Mouse (Mus musculus) lung, embryonic 16.5 days (tissue): ENCODE measurements at regions not wholly inside any gene's neighbourhood (a gene's known extent, or its start where the extent isn't known, plus 50 kb on each side); places are given as distances from the start of the nearest gene placed in this dataset.

ENCODE experiments used
- ATAC-seq: fragments of 200-750 bp; cut with Nextera tagmentation; 2 replicates; pipeline ENCODE4 v1.8.0; 2017; ENCODE audit warnings: low read depth, mild to moderate bottlenecking, moderate library complexity
- H3K27ac ChIP-seq: fragments of 300-500 bp; sonication (generic); 2 replicates; pipeline ENCODE4 v1.5.1; 2014; ENCODE audit warnings: mild to moderate bottlenecking, control low read depth, low read length
- H3K27me3 ChIP-seq: fragments of 300-500 bp; sonication (generic); 2 replicates; pipeline ENCODE4 v1.6.1; 2014; ENCODE audit warnings: low read depth, low read length, mixed read lengths; ENCODE audit not compliant: control insufficient read depth, insufficient read depth
- H3K36me3 ChIP-seq: fragments of 300-500 bp; sonication (generic); 2 replicates; pipeline ENCODE4 v1.6.1; 2014; ENCODE audit warnings: low read length; ENCODE audit not compliant: control insufficient read depth, insufficient read depth
- H3K4me1 ChIP-seq: fragments of 300-500 bp; sonication (generic); replicated peaks from 2 replicates; pipeline ENCODE4 v1.6.1; 2014; ENCODE audit warnings: low read length, mixed read lengths; ENCODE audit not compliant: control insufficient read depth, insufficient read depth
- H3K4me2 ChIP-seq: fragments of 300-500 bp; sonication (generic); 2 replicates; pipeline ENCODE4 v1.6.1; 2014; ENCODE audit warnings: low read depth, low read length, control low read depth
- H3K4me3 ChIP-seq: fragments of 300-500 bp; sonication (generic); 2 replicates; pipeline ENCODE4 v1.5.1; 2014; ENCODE audit warnings: mild to moderate bottlenecking, low read length, control low read depth
- H3K9ac ChIP-seq: fragments of 300-500 bp; sonication (generic); 2 replicates; pipeline ENCODE4 v1.6.1; 2014; ENCODE audit warnings: low read length, control low read depth
- H3K9me3 ChIP-seq: fragments of 300-500 bp; sonication (generic); 2 replicates; pipeline ENCODE4 v1.6.1; 2016; ENCODE audit warnings: low read length; ENCODE audit not compliant: control insufficient read depth
- WGBS: fragments of 180-500 bp; shearing (Covaris S2); extraction: QIAGEN DNeasy Blood & Tissue Kit; methylation state at CpG from one replicate; pipeline ENCODE4 v1.1.7; 2014; 5-methylcytosine and 5-hydroxymethylcytosine counted together

DNA sequence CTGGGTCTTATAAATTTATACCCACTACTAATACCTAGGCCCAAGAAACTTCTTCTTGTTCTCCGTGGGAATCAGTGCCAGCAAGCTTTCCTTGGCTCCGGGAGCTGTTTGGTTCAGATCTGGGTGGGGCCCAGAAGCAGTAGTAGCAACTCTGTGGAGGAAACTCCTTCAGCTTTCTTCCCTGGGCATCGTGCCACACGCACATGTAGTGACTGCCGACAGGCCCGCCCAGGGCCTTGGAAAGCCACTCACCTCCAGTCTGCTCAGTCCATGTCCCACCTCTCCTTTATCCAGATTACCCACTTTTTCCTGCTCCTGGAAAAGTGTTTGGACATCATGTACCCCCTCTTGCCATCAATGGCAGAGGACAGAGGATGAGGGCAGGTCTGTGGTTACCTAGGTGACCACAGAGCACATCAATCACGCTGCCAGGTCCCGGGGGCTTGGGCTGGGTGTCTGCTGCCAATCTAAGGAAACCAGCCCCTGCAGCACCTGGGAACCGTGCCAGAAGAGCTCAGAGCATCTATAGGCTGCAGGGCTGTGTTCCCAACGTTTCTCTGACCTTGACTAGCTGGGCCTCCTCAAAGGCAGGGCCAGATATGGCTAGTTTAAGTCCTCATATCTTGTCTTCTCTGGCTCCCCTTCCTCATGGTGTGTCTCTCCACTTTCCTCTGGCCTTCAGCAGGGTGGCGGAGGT lies 63.1 kb upstream of the Mef2a start:
- H3K4me3 ChIP-seq, result no peak overlapping the region
- WGBS, result 32% methylated on average over 11 of the region's 11 CpGs
- peak; percentile 94 for ATAC-seq
- H3K36me3 ChIP-seq, result no peaks in the 10 kb centered on the region
- no peak overlapping the region for H3K4me2 ChIP-seq
- no peaks in the 10 kb centered on the region for H3K9me3 ChIP-seq
- H3K4me1 ChIP-seq, result peaks cover 25% of the 10 kb centered on the region
- peak overlapping the region; percentile 72 for H3K27ac ChIP-seq
- H3K9ac ChIP-seq, result no peak overlapping the region
- no peaks in the 10 kb centered on the region for H3K27me3 ChIP-seq

DNA sequence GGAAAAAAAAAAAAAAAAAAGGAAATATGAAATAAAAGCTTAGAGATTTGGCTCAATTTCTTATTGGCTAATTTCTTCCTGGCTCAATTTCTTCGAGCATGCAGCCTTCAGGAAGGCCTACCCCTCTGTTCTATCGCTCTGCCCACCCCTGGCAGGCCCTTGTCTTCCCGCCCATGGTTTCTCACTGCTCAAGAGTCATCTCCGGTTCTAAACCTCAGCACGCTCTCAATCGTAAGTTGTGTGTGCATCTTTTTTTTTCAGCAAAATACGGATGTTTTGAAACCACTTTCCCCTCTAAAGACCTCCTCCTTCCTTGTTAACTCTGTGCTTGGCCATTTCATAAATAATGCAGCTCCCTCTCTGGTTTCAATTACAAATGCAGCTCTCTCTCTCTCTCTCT lies 58.3 kb upstream of the Mef2a start:
- H3K27ac ChIP-seq, result no peak overlapping the region
- H3K9me3 ChIP-seq, result no peaks in the 10 kb centered on the region
- no peak overlapping the region for H3K4me3 ChIP-seq
- no peak overlapping the region for H3K4me2 ChIP-seq
- H3K27me3 ChIP-seq, result no peaks in the 10 kb centered on the region
- 77% methylated on average over 7 of the region's 7 CpGs for whole genome bisulfite sequencing
- no peaks in the 10 kb centered on the region for H3K36me3 ChIP-seq
- no peak for ATAC-seq
- H3K4me1 ChIP-seq, result peaks cover 11% of the 10 kb centered on the region
- H3K9ac ChIP-seq, result no peak overlapping the region

DNA sequence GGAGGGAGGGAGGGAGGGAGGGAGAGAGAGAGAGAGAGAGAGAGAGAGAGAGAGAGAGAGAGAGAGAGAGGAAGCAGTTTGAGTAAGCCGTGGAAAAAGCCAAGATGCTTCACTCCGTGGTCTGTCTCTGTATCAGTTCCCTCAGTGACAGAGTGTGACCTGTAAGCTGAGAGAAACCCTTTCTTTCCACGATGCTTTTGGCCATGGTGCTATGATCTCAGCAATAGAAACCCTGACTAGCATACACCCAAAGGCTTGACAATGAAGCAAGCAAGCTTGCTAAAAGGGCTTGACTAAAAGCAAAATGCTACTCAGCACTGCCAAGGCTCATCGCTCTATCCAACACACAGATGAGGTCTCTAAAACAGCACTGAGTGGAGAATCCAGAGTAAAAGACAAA lies 57.4 kb upstream of the Mef2a start:
- Histone ChIP-seq H3K9me3 (no peaks in the 10 kb centered on the region), H3K4me3 (no peak overlapping the region), H3K4me2 (no peak overlapping the region), H3K4me1 (peaks cover 1% of the 10 kb centered on the region; the same call in 1 of the 2 replicates), H3K36me3 (no peaks in the 10 kb centered on the region), H3K27ac (no peak overlapping the region), H3K27me3 (no peaks in the 10 kb centered on the region), H3K9ac (no peak overlapping the region)
- ATAC-seq, result no peak
- 73% methylated on average over 4 of the region's 4 CpGs for WGBS

DNA sequence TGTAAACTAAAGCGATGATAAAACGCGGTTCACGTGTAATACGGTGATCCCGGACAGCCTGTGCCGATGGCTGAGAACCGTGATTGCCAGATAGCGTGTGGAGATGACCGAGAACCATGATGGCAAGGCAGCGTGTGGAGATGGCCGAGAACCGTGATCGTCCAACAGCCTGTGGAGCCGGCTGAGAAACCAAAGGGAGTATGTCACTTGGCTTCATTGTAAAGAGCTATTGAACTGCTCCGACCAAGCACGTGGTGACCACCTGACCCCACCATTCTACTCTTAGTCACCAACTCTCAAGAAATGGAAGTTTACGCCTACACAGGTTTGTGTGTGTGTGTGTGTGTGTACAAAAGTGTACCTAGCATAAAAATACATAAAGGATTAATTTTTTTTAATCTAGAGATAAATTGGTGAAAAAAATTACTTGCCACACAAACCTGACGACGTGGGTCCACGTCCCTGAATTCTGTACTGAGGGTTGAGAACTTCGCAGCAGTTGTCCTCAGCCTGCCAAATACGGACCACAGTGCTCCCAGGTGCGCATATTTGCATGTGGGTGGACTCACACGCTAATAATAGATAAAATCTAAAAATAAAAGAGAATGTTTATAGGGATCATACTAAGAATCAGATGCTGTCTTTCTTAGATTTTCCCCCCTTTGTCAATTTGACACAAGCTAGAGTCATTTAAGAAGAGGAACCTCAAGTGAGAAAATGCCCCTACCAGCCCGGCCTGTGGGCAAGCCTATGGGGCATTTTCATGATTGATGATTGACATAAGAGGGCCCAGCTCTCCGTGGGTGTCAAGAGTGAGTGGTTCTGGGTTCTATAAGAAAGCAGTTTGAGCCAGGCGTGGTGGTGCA lies 56.6 kb upstream of the Mef2a start:
- Histone ChIP-seq H3K36me3 (no peaks in the 10 kb centered on the region), H3K9ac (no peak overlapping the region), H3K27ac (no peak overlapping the region), H3K4me2 (no peak overlapping the region), H3K9me3 (no peaks in the 10 kb centered on the region), H3K27me3 (no peaks in the 10 kb centered on the region), H3K4me3 (no peak overlapping the region), H3K4me1 (no peaks in the 10 kb centered on the region)
- ATAC-seq, result no peak
- WGBS, result 91% methylated on average over 28 of the region's 28 CpGs

DNA sequence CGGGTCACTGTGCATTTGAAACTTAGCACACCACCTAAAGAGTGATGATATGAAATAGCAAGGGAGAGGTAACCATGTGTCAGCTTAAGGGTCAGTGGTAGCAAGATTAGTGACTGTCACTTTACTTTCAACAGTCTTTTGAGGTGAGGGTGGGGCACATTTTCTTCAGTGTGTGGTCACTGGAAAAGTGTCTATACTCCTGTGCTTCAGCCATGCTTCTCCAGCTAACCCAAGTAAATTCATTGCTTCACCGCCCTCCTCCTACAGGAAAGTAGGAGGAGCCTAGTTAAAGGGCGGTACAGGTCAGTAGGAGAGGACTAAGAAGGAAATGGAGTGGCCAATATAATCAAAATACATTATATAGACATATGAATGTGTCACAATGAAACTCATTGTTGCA lies 55.7 kb upstream of the Mef2a start:
- no peaks in the 10 kb centered on the region for H3K27me3 ChIP-seq
- no peak overlapping the region for H3K4me2 ChIP-seq
- ATAC-seq, result no peak
- no peak overlapping the region for H3K9ac ChIP-seq
- no peaks in the 10 kb centered on the region for H3K9me3 ChIP-seq
- 87% methylated on average over 3 of the region's 3 CpGs for WGBS
- no peaks in the 10 kb centered on the region for H3K4me1 ChIP-seq
- no peak overlapping the region for H3K4me3 ChIP-seq
- H3K36me3 ChIP-seq, result no peaks in the 10 kb centered on the region
- H3K27ac ChIP-seq, result no peak overlapping the region

DNA sequence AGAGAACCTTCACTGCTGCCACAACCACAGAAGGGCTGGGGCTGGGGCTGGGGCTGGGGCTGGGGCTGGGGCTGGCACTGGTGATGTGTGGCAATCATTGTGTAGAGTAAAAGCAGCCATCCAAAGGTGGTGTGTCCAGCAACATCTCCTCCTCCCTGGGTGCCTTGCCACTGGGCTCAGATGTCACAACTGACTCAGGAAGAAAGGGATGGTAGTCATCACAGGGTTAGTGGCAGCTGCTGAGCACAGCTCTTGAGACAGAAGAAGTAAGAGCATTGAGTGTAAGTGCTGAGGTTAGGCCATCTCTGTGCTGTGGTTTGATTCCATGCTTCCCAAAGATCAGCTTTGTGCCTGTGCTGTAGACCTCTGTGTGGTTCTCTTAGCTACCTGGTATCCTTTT lies 53.4 kb upstream of the Mef2a start:
- Histone ChIP-seq H3K27me3 (no peaks in the 10 kb centered on the region), H3K4me3 (no peak overlapping the region), H3K36me3 (no peaks in the 10 kb centered on the region), H3K9me3 (no peaks in the 10 kb centered on the region), H3K4me2 (no peak overlapping the region), H3K4me1 (peaks cover 11% of the 10 kb centered on the region), H3K9ac (no peak overlapping the region), H3K27ac (no peak overlapping the region)
- no peak for ATAC-seq

DNA sequence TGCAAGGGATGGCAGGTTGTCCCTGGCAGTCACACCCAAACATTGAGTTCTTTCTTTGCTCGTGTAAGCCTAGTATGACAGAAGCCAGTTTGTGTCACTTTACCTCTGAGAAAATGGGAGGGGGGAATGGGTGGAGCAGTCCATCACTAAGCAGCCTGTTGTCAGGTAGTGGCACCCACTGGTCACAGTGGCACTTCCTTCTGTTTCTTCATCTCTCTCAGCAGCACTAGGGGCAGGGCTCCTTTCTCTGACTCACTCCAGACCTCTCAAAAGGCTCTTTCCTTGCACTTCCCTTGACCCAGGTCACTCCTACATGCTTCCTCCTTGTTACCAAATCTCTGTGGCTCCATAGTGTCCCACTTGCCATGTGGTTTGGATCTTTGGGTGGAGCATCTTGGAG lies 52.9 kb upstream of the Mef2a start:
- H3K27ac ChIP-seq, result peak overlapping the region; percentile 42
- H3K4me2 ChIP-seq, result no peak overlapping the region
- no peaks in the 10 kb centered on the region for H3K27me3 ChIP-seq
- WGBS, result 45% methylated on average over 1 of the region's 1 CpGs
- H3K4me3 ChIP-seq, result no peak overlapping the region
- no peak overlapping the region for H3K9ac ChIP-seq
- H3K36me3 ChIP-seq, result no peaks in the 10 kb centered on the region
- H3K9me3 ChIP-seq, result no peaks in the 10 kb centered on the region
- peak; percentile 10; the same call in 1 of the 2 replicates for ATAC-seq
- peaks cover 11% of the 10 kb centered on the region for H3K4me1 ChIP-seq

DNA sequence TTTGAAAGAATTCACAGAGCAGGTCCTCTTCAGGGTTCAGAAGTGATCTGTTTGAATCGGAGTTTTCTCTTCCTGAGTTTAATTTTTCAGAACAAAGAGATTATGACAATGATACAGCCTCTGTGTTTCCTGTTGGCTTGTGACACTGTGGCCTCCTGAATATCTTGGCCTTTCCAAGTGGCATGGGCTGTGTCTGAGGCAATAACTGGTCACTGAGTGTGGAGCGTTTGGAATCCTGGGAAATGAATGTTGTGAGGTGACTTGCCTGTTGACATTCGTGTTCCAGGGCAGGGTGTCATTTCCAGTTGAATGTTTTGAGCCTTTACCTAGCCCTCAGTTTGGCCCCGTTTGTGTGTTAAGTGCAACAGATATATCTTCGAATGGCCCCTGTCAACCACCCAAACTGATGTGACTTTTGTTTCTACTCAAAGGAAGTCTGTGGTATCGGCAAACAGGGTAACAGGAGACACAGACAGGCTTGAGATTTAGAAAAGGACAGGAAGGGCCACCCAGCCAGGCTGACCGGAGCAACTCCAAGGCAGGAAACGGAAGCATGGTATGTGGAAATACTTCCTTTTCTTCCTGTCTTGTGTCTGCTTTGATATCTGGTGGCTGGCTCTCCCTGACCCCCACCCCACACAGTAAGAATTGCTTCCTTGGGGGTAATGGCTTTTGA lies 52.3 kb upstream of the Mef2a start:
- Histone ChIP-seq H3K9me3 (no peaks in the 10 kb centered on the region), H3K4me3 (no peak overlapping the region), H3K4me1 (peaks cover 11% of the 10 kb centered on the region), H3K36me3 (no peaks in the 10 kb centered on the region), H3K27ac (peak overlapping the region; percentile 62), H3K4me2 (no peak overlapping the region), H3K9ac (no peak overlapping the region), H3K27me3 (no peaks in the 10 kb centered on the region)
- no peak; the same call in 1 of the 2 replicates for ATAC-seq
- WGBS, result 45% methylated on average over 8 of the region's 8 CpGs
